Mouse (Mus musculus): ENCODE results near the gene Katnal1. TPM values are rescaled to one million over a fixed set of nuclear protein-coding genes. Genes with fewer than 3 reads are reported as not detected.

The Katnal1 gene
- 13.0 and 14.9 TPM in 2 replicates for polyA plus RNA-seq (2014; fragmentation: Nextera tagmentation; extraction: Ambion mirVana)

- Histone ChIP-seq H3K4me3 (ENCODE audit: low read depth, low read length) (peak within 1 kb of the TSS; percentile 82), H3K9me3 (ENCODE audit: control insufficient read depth, low read depth, low read length) (no peaks in the 10 kb centered on the region), H3K27ac (ENCODE audit: low read length) (peak within 1 kb of the TSS; percentile 90), H3K36me3 (ENCODE audit: control insufficient read depth, insufficient read depth, low read length) (peaks cover 7% of the 10 kb centered on the region; the same call in 1 of the 2 replicates), H3K27me3 (ENCODE audit: control insufficient read depth, insufficient read depth, low read length) (no peaks in the 10 kb centered on the region), H3K9ac (replicated peaks; ENCODE audit: low read depth, low read length) (peak within 1 kb of the TSS; percentile 66), H3K4me1 (ENCODE audit: control insufficient read depth, insufficient read depth, low read length) (0 out of 2 replicates have a peak, but pooled peaks cover 7% of the 10 kb centered on the region), H3K4me2 (replicated peaks; ENCODE audit: low read depth, low read length) (peak within 1 kb of the TSS; percentile 67)
- ATAC-seq (ENCODE audit: insufficient number of reproducible peaks, insufficient read depth, low FRiP score, low read depth), result no peak
- WGBS, result 1% methylated on average over 16 of the region's 16 CpGs
Observed at GRCm38 (mm10) chr5:148929116-148929449, at the start of gene Katnal1. Katnal1 (minus strand) TSS chr5:148929320.

- 52% methylated on average over 18 of the region's 18 CpGs for WGBS
- no peak overlapping the region for H3K4me2 ChIP-seq (replicated peaks; ENCODE audit: low read depth, low read length)
- H3K4me3 ChIP-seq (ENCODE audit: low read depth, low read length), result no peak overlapping the region
- H3K27me3 ChIP-seq (ENCODE audit: control insufficient read depth, insufficient read depth, low read length), result no peaks in the 10 kb centered on the region
- peaks cover 15% of the 10 kb centered on the region; the same call in 1 of the 2 replicates for H3K4me1 ChIP-seq (ENCODE audit: control insufficient read depth, insufficient read depth, low read length)
- H3K36me3 ChIP-seq (ENCODE audit: control insufficient read depth, insufficient read depth, low read length), result no peaks in the 10 kb centered on the region
- peak overlapping the region; percentile 86 for H3K27ac ChIP-seq (ENCODE audit: low read length)
- no peaks in the 10 kb centered on the region for H3K9me3 ChIP-seq (ENCODE audit: control insufficient read depth, low read depth, low read length)
- ATAC-seq (ENCODE audit: insufficient number of reproducible peaks, insufficient read depth, low FRiP score, low read depth), result peak; percentile 77; the same call in 1 of the 2 replicates
- H3K9ac ChIP-seq (replicated peaks; ENCODE audit: low read depth, low read length), result no peak overlapping the region
Observed at GRCm38 (mm10) chr5:148978458-148979165, 49.5 kb upstream of the Katnal1 start.

GRCm38 (mm10) chr5:148977698-148978457 lies 48.8 kb upstream of the Katnal1 start:
- Histone ChIP-seq H3K4me2 (replicated peaks; ENCODE audit: low read depth, low read length) (no peak overlapping the region), H3K4me3 (ENCODE audit: low read depth, low read length) (no peak overlapping the region), H3K9me3 (ENCODE audit: control insufficient read depth, low read depth, low read length) (no peaks in the 10 kb centered on the region), H3K4me1 (ENCODE audit: control insufficient read depth, insufficient read depth, low read length) (peaks cover 19% of the 10 kb centered on the region), H3K27ac (ENCODE audit: low read length) (peak overlapping the region; percentile 86), H3K36me3 (ENCODE audit: control insufficient read depth, insufficient read depth, low read length) (no peaks in the 10 kb centered on the region), H3K27me3 (ENCODE audit: control insufficient read depth, insufficient read depth, low read length) (no peaks in the 10 kb centered on the region), H3K9ac (replicated peaks; ENCODE audit: low read depth, low read length) (no peak overlapping the region)
- no peak; the same call in 1 of the 2 replicates for ATAC-seq (ENCODE audit: insufficient number of reproducible peaks, insufficient read depth, low FRiP score, low read depth)
- 16% methylated on average over 14 of the region's 14 CpGs for WGBS

GRCm38 (mm10) chr5:148976876-148977275 lies 47.8 kb upstream of the Katnal1 start:
- Histone ChIP-seq H3K36me3 (ENCODE audit: control insufficient read depth, insufficient read depth, low read length) (no peaks in the 10 kb centered on the region), H3K27ac (ENCODE audit: low read length) (no peak overlapping the region), H3K9me3 (ENCODE audit: control insufficient read depth, low read depth, low read length) (no peaks in the 10 kb centered on the region), H3K4me3 (ENCODE audit: low read depth, low read length) (no peak overlapping the region), H3K4me1 (ENCODE audit: control insufficient read depth, insufficient read depth, low read length) (peaks cover 22% of the 10 kb centered on the region), H3K4me2 (replicated peaks; ENCODE audit: low read depth, low read length) (no peak overlapping the region), H3K9ac (replicated peaks; ENCODE audit: low read depth, low read length) (no peak overlapping the region), H3K27me3 (ENCODE audit: control insufficient read depth, insufficient read depth, low read length) (no peaks in the 10 kb centered on the region)
- 87% methylated on average over 8 of the region's 8 CpGs for WGBS
- ATAC-seq (ENCODE audit: insufficient number of reproducible peaks, insufficient read depth, low FRiP score, low read depth), result no peak

GRCm38 (mm10) chr5:148975035-148975434 lies 45.9 kb upstream of the Katnal1 start:
- no peak for ATAC-seq (ENCODE audit: insufficient number of reproducible peaks, insufficient read depth, low FRiP score, low read depth)
- Histone ChIP-seq H3K27me3 (ENCODE audit: control insufficient read depth, insufficient read depth, low read length) (no peaks in the 10 kb centered on the region), H3K27ac (ENCODE audit: low read length) (no peak overlapping the region), H3K9ac (replicated peaks; ENCODE audit: low read depth, low read length) (no peak overlapping the region), H3K4me2 (replicated peaks; ENCODE audit: low read depth, low read length) (no peak overlapping the region), H3K4me1 (ENCODE audit: control insufficient read depth, insufficient read depth, low read length) (peaks cover 22% of the 10 kb centered on the region), H3K4me3 (ENCODE audit: low read depth, low read length) (no peak overlapping the region), H3K9me3 (ENCODE audit: control insufficient read depth, low read depth, low read length) (no peaks in the 10 kb centered on the region), H3K36me3 (ENCODE audit: control insufficient read depth, insufficient read depth, low read length) (no peaks in the 10 kb centered on the region)
- 83% methylated on average over 12 of the region's 12 CpGs for WGBS

GRCm38 (mm10) chr5:148973019-148973668 lies 44.0 kb upstream of the Katnal1 start:
- WGBS, result 14% methylated on average over 6 of the region's 6 CpGs
- H3K36me3 ChIP-seq (ENCODE audit: control insufficient read depth, insufficient read depth, low read length), result no peaks in the 10 kb centered on the region
- no peaks in the 10 kb centered on the region for H3K9me3 ChIP-seq (ENCODE audit: control insufficient read depth, low read depth, low read length)
- H3K9ac ChIP-seq (replicated peaks; ENCODE audit: low read depth, low read length), result no peak overlapping the region
- H3K4me3 ChIP-seq (ENCODE audit: low read depth, low read length), result no peak overlapping the region
- H3K27ac ChIP-seq (ENCODE audit: low read length), result no peak overlapping the region
- ATAC-seq (ENCODE audit: insufficient number of reproducible peaks, insufficient read depth, low FRiP score, low read depth), result no peak
- peaks cover 22% of the 10 kb centered on the region for H3K4me1 ChIP-seq (ENCODE audit: control insufficient read depth, insufficient read depth, low read length)
- no peaks in the 10 kb centered on the region for H3K27me3 ChIP-seq (ENCODE audit: control insufficient read depth, insufficient read depth, low read length)
- H3K4me2 ChIP-seq (replicated peaks; ENCODE audit: low read depth, low read length), result no peak overlapping the region

- Histone ChIP-seq H3K4me1 (ENCODE audit: control insufficient read depth, insufficient read depth, low read length) (peaks cover 17% of the 10 kb centered on the region), H3K36me3 (ENCODE audit: control insufficient read depth, insufficient read depth, low read length) (no peaks in the 10 kb centered on the region), H3K27me3 (ENCODE audit: control insufficient read depth, insufficient read depth, low read length) (no peaks in the 10 kb centered on the region), H3K9me3 (ENCODE audit: control insufficient read depth, low read depth, low read length) (no peaks in the 10 kb centered on the region), H3K27ac (ENCODE audit: low read length) (no peak overlapping the region), H3K4me3 (ENCODE audit: low read depth, low read length) (no peak overlapping the region), H3K9ac (replicated peaks; ENCODE audit: low read depth, low read length) (no peak overlapping the region), H3K4me2 (replicated peaks; ENCODE audit: low read depth, low read length) (no peak overlapping the region)
- no peak for ATAC-seq (ENCODE audit: insufficient number of reproducible peaks, insufficient read depth, low FRiP score, low read depth)
- WGBS, result 73% methylated on average over 8 of the region's 8 CpGs
Observed at GRCm38 (mm10) chr5:148972167-148972566, 43.0 kb upstream of the Katnal1 start.

- Histone ChIP-seq H3K9ac (replicated peaks; ENCODE audit: low read depth, low read length) (no peak overlapping the region), H3K4me2 (replicated peaks; ENCODE audit: low read depth, low read length) (no peak overlapping the region), H3K4me3 (ENCODE audit: low read depth, low read length) (no peak overlapping the region), H3K27ac (ENCODE audit: low read length) (no peak overlapping the region; the same call in 1 of the 2 replicates), H3K36me3 (ENCODE audit: control insufficient read depth, insufficient read depth, low read length) (no peaks in the 10 kb centered on the region), H3K27me3 (ENCODE audit: control insufficient read depth, insufficient read depth, low read length) (no peaks in the 10 kb centered on the region), H3K9me3 (ENCODE audit: control insufficient read depth, low read depth, low read length) (no peaks in the 10 kb centered on the region), H3K4me1 (ENCODE audit: control insufficient read depth, insufficient read depth, low read length) (peaks cover 40% of the 10 kb centered on the region)
- 45% methylated on average over 9 of the region's 9 CpGs for WGBS
- ATAC-seq (ENCODE audit: insufficient number of reproducible peaks, insufficient read depth, low FRiP score, low read depth), result peak; percentile 34; the same call in 1 of the 2 replicates
Observed at GRCm38 (mm10) chr5:148969648-148970047, 40.5 kb upstream of the Katnal1 start.

Data from stomach, embryonic 14.5 days (tissue).